Mouse (Mus musculus): Measurements from ENCODE around the gene H2afy.

The H2afy gene

GRCm38 (mm10) chr13:56145523-56145922 lies 9.4 kb upstream of the H2afy start:
- no peak for DNase-seq (ENCODE audit: low spot score)

DNA sequence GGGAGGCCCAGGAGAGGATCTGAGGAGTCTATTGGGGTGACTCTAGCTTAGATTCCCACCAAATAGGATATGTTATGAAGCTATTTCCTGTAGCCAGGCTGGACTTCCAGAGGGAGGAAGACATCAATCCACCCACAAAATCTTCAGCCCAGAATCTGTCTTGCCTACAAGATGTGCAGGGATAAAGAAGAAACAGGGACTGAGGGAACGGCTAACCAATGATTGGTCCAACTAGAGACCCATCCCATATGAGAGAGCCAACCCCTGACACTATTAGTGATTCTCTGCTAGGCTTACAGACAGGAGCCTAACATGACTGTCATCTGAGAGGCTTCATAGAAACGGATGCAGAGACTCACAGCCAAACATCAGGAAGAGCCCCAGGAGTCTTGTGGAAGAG lies 7.9 kb upstream of the H2afy start:
- DNase-seq (ENCODE audit: low spot score), result no peak

GRCm38 (mm10) chr13:56143151-56143513 lies 7.0 kb upstream of the H2afy start:
- DNase-seq (ENCODE audit: low spot score), result no peak

- no peak for DNase-seq (ENCODE audit: low spot score)
These were observed 6.4 kb upstream of the H2afy start for GRCm38 (mm10) chr13:56142382-56143150.

- DNase-seq (ENCODE audit: low spot score), result no peak
These were observed 3.1 kb upstream of the H2afy start for GRCm38 (mm10) chr13:56139167-56139751.

GRCm38 (mm10) chr13:56135231-56136052 lies 719 bp downstream of the H2afy start:
- peak; percentile 84 for DNase-seq (ENCODE audit: low spot score)

- peak; percentile 33 for DNase-seq (ENCODE audit: low spot score)
These were observed 1.5 kb downstream of the H2afy start for GRCm38 (mm10) chr13:56134631-56135181.

GRCm38 (mm10) chr13:56134031-56134430 lies 2.1 kb downstream of the H2afy start:
- no peak for DNase-seq (ENCODE audit: low spot score)

- no peak for DNase-seq (ENCODE audit: low spot score)
These were observed 3.2 kb downstream of the H2afy start for GRCm38 (mm10) chr13:56132941-56133340.

DNA sequence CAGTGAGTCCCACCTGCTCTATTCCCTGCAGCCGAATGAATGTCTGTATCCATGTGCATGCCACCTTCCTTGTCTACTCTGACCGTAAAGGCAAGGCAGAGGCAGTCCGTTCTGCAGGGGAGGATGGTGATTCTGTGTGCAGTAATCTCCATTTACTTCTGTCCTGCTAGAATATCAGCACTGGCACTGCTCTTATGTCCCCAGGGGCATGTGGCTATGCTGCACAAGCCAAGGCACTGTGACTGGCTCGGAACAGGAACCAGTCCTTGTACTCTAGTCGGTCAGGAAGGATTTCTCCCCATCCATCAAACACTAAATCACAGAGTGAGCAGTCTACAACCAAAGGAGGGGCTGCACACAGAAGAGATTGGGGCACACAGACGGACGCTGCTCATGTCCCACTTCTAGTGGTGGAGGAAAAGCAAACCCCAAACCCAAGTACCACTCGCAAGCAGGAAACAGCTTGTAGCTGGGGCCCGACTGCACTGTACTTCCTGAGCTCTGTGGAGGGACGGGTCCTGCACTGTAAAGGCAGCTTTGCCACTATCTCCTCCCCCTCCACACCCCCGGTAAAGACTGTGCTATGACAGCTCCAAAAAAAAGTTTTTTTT lies 3.7 kb downstream of the H2afy start:
- DNase-seq (ENCODE audit: low spot score), result no peak

DNA sequence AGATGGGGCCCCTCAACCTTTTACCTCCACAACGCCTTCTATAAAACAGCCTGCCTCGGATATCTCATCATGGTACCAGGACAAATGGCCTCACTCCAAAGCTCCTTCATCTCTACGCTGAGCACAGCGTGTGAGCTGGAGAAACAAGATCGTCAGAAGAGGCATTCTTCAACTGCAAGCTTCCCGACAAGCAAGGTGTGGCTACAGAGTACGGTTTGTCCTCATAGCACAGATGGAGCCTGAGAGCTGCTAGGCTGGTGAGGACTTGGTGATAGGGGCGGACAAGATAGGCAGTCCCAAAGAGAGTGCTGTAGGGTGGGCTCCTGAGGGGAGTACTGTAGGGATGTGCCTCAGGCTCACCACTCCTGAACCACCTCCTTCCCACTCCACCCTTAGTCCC lies 5.6 kb downstream of the H2afy start:
- no peak for DNase-seq (ENCODE audit: low spot score)

GRCm38 (mm10) chr13:56129578-56129977 lies 6.6 kb downstream of the H2afy start:
- DNase-seq (ENCODE audit: low spot score), result no peak

DNA sequence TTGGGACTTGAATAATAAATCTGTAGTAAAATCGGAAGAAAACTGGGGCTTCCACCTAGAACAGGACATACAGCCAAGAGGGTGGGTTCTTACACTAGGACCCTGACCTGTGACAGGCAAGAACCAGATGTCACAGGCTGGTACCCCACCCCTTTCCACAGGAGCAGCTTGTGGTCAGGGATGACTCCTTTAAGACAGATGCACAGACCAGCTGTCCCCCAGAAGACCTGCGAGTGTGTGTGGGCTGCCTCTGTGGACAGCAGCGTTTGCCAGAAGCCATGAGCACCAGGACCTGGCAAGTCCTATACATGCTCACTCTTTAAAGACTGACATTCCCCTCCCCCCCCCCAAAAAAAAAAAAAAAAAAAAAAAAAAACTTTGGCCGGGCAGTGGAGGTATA lies 7.1 kb downstream of the H2afy start:
- DNase-seq (ENCODE audit: low spot score), result no peak

DNA sequence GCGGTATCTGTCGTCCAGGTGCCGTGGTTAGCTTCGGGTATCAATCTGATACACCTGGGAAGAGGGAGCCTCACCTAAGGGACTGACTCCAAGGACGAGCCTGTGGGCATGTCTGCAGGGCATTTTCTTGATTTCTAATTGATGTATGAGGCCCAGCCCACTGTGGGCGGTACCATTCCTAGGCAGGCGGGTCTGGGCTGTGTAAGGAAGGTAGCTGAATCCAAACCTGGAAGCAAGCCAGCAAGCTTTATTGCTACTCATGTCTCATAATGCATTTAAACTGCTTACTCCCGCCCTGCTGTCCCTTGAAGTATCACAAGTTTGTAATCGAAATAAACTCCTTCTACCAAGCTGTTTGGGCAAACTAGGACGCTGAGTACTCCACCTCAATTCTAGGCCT lies 10.5 kb downstream of the H2afy start:
- DNase-seq (ENCODE audit: low spot score), result no peak

GRCm38 (mm10) chr13:56123075-56123474 lies 13.1 kb downstream of the H2afy start:
- DNase-seq (ENCODE audit: low spot score), result no peak

GRCm38 (mm10) chr13:56117991-56118765 lies 18.0 kb downstream of the H2afy start:
- no peak for DNase-seq (ENCODE audit: low spot score)

- DNase-seq (ENCODE audit: low spot score), result no peak
These were observed 20.3 kb downstream of the H2afy start for GRCm38 (mm10) chr13:56115906-56116305.

GRCm38 (mm10) chr13:56115386-56115785 lies 20.8 kb downstream of the H2afy start:
- no peak for DNase-seq (ENCODE audit: low spot score)

GRCm38 (mm10) chr13:56113431-56114248 lies 22.5 kb downstream of the H2afy start:
- no peak for DNase-seq (ENCODE audit: low spot score)

- no peak for DNase-seq (ENCODE audit: low spot score)
These were observed 23.2 kb downstream of the H2afy start for GRCm38 (mm10) chr13:56112980-56113379.

- DNase-seq (ENCODE audit: low spot score), result no peak
These were observed 23.7 kb downstream of the H2afy start for GRCm38 (mm10) chr13:56112496-56112895.

All from testis, postnatal 14 days (tissue).